Mouse (Mus musculus): Measurements from ENCODE around the gene Myrf. TPM values are rescaled to one million over a fixed set of nuclear protein-coding genes. Genes with fewer than 3 reads are reported as not detected.

Gene Myrf
- total RNA-seq, 1 experiment from 2014 or later: not detected

- no peak for ATAC-seq (ENCODE audit: extremely low read depth, insufficient number of reproducible peaks, low FRiP score, poor library complexity, severe bottlenecking)
Measured at GRCm38 (mm10) chr19:10221585-10221984, 19.0 kb downstream of the Myrf start.

DNA sequence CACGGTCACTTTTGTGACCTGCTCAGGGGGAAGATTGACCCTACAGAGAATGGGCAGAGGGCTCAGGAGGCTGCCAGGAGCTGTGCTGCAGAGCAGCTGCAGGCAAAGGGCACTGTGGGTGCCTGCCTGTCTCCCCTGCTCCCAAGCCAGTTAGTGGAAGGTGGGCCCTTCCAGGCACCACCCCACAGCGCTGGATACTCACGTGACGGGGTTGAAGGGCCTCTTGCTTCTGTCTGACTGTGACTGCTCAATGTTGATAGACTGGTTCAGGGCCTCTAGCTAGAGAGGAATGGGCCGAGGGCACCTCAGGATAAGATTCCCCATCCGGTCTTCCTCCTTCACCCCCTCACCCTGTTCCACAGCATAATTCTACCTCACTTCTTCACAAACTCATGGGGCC lies 21.0 kb downstream of the Myrf start:
- ATAC-seq (ENCODE audit: extremely low read depth, insufficient number of reproducible peaks, low FRiP score, poor library complexity, severe bottlenecking): no peak

- no peak for ATAC-seq (ENCODE audit: extremely low read depth, insufficient number of reproducible peaks, low FRiP score, poor library complexity, severe bottlenecking)
Measured at GRCm38 (mm10) chr19:10219108-10219507, 21.4 kb downstream of the Myrf start.

DNA sequence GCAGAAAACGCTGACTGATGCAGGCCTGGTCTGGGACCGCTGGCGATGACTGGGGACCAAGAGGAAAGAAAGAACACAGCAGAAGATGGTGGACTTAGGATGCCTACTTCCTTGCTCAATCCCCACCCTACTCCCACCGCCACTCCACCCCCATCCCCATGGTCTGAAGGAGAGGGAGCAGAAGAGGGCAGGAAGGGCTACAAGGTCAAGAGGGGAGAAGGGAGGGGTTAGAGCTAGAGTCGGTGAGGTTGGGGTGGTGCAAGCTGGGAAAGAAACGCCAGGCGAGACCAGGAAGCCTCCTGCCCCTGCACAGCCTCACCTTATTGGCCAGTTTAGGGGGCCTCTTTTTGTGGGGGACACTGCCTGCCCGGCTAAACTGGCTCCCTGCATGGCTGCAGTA lies 24.4 kb downstream of the Myrf start:
- no peak for ATAC-seq (ENCODE audit: extremely low read depth, insufficient number of reproducible peaks, low FRiP score, poor library complexity, severe bottlenecking)

GRCm38 (mm10) chr19:10213796-10214471 lies 26.6 kb downstream of the Myrf start:
- ATAC-seq (ENCODE audit: extremely low read depth, insufficient number of reproducible peaks, low FRiP score, poor library complexity, severe bottlenecking): no peak

DNA sequence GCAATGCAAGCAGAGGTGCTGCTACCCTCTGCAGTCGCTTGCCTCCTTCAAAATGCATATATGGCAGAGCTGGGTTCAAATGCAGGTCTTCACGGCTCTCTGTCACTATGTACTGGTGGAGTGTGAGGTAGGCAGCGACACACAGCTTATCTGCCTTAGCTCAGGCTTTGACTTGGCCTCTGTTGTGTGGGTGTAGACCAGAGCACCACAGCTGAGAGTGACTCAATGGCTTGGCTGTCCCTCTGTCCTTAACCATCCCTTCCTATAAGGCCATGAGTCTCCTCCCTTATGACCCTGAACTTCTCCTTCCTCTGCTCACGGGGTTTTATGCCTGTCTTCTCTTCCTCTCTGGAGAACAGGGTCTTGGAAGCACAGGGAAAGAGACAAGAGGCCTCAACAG lies 29.7 kb downstream of the Myrf start:
- ATAC-seq (ENCODE audit: extremely low read depth, insufficient number of reproducible peaks, low FRiP score, poor library complexity, severe bottlenecking): no peak

- no peak for ATAC-seq (ENCODE audit: extremely low read depth, insufficient number of reproducible peaks, low FRiP score, poor library complexity, severe bottlenecking)
Measured at GRCm38 (mm10) chr19:10208851-10209250, 31.7 kb downstream of the Myrf start.

DNA sequence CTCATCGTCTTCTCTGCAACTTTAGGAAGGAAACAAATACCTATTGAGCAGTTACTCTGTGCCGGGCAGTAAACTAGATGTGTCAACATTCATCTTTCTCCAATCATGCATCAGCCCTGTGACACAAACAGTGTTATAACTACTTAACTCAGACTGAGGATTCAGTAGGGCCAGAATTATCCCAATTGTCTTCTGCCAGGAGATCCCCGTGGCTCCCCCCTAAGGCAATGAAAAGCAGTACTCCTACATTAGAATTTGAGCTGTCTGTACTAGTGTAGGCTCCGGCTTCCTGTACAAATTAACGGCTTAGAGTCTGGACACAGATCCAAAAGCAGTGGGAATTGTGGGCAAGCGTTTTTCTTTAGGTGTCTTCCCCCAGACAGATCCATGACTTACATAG lies 35.5 kb downstream of the Myrf start:
- no peak for ATAC-seq (ENCODE audit: extremely low read depth, insufficient number of reproducible peaks, low FRiP score, poor library complexity, severe bottlenecking)

GRCm38 (mm10) chr19:10204616-10205001 lies 35.9 kb downstream of the Myrf start:
- ATAC-seq (ENCODE audit: extremely low read depth, insufficient number of reproducible peaks, low FRiP score, poor library complexity, severe bottlenecking): peak; percentile 47; the same call in 1 of the 2 replicates

GRCm38 (mm10) chr19:10203848-10204615 lies 36.5 kb downstream of the Myrf start, which contains the start of the genes Tmem258 and Fen1:
Gene Tmem258 (plus strand): TSS chr19:10204014.
Gene Fen1 (minus strand): TSS chr19:10204169.
- ATAC-seq (ENCODE audit: extremely low read depth, insufficient number of reproducible peaks, low FRiP score, poor library complexity, severe bottlenecking): peak; percentile 84

DNA sequence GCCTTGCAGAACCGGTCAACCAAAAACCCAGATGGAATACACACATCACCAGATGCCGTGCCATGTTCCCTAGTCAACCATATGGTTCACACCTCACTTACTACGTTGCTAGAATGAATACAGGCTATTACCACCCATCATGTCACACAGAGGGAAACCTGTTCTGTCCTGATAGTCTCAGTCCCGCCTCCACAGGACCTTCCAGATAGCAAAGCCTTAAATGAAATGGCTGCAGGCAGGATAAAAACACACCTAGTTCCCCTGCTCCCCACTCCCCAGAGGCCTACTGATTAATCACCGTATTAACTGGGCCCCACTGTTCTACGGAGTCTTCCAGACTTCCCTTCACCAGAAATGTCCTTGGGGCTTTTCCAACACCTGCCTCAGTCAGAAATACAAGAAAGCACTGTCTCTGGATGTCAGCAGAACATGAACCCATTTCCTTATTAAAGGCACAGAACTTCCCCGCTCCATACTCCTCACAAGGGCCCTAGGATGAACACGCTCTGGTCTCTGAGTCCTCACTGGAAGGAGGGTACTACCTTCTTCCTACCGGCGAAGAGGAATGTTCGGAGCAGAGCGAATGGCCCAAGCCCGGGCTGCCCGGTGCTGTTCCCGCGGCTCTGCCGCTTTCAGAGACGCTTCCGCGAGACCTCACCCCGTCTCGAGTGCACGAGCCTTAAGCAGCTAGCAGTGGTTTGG lies 37.3 kb downstream of the Myrf start:
- ATAC-seq (ENCODE audit: extremely low read depth, insufficient number of reproducible peaks, low FRiP score, poor library complexity, severe bottlenecking): no peak

- ATAC-seq (ENCODE audit: extremely low read depth, insufficient number of reproducible peaks, low FRiP score, poor library complexity, severe bottlenecking): peak; percentile 80
Measured at GRCm38 (mm10) chr19:10198723-10199122, 41.8 kb downstream of the Myrf start.

GRCm38 (mm10) chr19:10198286-10198685 lies 42.3 kb downstream of the Myrf start:
- ATAC-seq (ENCODE audit: extremely low read depth, insufficient number of reproducible peaks, low FRiP score, poor library complexity, severe bottlenecking): no peak

DNA sequence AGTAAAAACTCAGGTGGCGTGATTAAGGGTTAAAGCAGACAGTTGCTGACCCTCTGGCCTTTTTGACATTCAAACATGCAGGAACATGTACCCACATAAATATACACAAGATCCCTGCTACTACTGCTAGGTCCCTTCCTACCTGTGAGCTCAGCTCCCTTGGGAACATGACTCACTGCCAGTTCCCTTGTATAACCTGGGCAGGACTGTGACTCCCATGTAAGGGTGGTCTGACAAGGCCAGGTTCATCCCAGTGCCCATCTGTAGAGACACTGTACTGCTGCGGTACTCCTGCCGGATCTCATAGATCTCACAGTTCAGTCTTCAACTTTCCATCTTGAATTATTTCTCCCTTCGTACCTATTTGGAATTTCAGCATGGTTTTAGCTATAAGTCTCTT lies 43.4 kb downstream of the Myrf start:
- no peak for ATAC-seq (ENCODE audit: extremely low read depth, insufficient number of reproducible peaks, low FRiP score, poor library complexity, severe bottlenecking)

GRCm38 (mm10) chr19:10195252-10195651 lies 45.3 kb downstream of the Myrf start:
- no peak for ATAC-seq (ENCODE audit: extremely low read depth, insufficient number of reproducible peaks, low FRiP score, poor library complexity, severe bottlenecking)

GRCm38 (mm10) chr19:10194337-10194736 lies 46.2 kb downstream of the Myrf start:
- ATAC-seq (ENCODE audit: extremely low read depth, insufficient number of reproducible peaks, low FRiP score, poor library complexity, severe bottlenecking): no peak

- peak; percentile 53 for ATAC-seq (ENCODE audit: extremely low read depth, insufficient number of reproducible peaks, low FRiP score, poor library complexity, severe bottlenecking)
Measured at GRCm38 (mm10) chr19:10191326-10191725, 49.2 kb downstream of the Myrf start.

DNA sequence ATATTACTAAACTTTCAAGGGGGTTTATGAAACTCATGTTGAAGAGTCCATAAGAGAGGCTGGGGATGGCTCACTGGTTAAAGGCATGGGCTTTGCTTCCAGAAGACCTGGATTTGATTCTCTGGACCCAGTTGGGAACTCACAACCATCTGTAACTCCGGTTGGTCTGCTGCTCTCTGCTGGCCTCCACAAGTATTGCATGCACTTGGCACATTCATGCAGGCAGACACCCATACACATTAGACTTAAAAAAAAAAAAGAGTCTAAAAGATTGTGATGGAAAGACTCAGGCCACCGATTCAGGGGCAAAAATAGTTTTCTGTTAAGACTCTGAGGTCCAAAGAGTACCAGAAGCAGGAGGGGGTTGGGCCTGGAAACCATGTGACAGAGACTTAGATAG lies 49.8 kb downstream of the Myrf start:
- no peak for ATAC-seq (ENCODE audit: extremely low read depth, insufficient number of reproducible peaks, low FRiP score, poor library complexity, severe bottlenecking)

DNA sequence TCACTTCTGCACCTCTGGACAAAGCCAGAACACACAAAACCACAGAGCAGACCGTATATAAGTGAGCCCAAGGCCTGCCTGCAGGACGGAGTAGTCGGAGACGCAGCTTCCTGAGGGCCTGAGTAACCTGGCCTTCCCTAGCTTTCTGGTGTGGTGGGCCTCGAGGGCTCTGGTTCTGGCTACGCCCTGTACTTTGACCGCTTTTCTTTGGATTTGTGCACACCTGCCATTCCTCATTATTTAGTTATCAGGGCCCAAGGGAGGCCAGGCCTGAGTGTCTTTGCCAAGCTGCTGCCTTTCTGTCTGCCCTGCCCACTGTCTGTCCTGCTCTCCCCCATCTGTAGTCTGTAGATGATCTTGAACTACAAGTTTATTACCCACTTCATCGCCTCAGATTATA lies 50.6 kb downstream of the Myrf start:
- no peak for ATAC-seq (ENCODE audit: extremely low read depth, insufficient number of reproducible peaks, low FRiP score, poor library complexity, severe bottlenecking)

DNA sequence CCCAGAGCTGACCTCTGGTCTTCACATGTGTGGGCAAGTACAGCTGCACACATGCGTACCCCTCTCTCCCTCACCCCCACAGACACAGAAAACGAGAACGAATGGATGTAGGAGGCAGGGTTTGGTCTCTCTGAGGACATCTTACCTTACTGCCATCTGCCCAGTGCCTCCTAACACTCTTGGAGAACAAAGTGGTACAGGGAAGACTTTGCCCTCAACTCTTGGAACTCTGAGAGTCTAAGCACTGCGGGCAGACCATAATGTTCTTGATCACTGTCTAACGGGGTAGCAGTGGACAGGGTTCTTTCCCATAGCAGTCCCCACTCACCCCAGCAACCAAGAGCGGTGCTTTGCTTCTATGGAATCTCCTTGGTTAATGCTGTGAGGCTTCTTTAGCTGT lies 51.5 kb downstream of the Myrf start:
- no peak for ATAC-seq (ENCODE audit: extremely low read depth, insufficient number of reproducible peaks, low FRiP score, poor library complexity, severe bottlenecking)

All from neutrophil, adult 5-6 weeks (primary cell).